Mouse (Mus musculus) embryonic facial prominence, embryonic 11.5 days (tissue): ENCODE data around the gene Plxna1. TPM values are rescaled to one million over a fixed set of nuclear protein-coding genes. Genes with fewer than 3 reads are reported as not detected.

Experiments used
- polyA plus RNA-seq: library from polyadenylated mRNA; unstranded; fragments of >200 nt; fragmentation: Nextera tagmentation; extraction: Ambion mirVana; gene quantifications from 2 replicates; pipeline ENCODE4 v1.2.1, GENCODE M21; 2014

Gene Plxna1
- polyA plus RNA-seq, 1 experiment from 2014 or later, result 15.9 TPM

Other genes with a start within 250 kb of the Plxna1 start
- gene Chchd6, start 233.0 kb upstream of the Plxna1 start, polyA plus RNA-seq, result 63.0 and 64.9 TPM in 2 replicates